Mouse (Mus musculus) embryonic fibroblast, embryonic 13.5 days (primary cell): ENCODE data around the gene Ccnb1.

Experiments
- CTCF ChIP-seq: IDR thresholded peaks from 2 replicates; pipeline ENCODE4 v1.5.1; 2011; ENCODE audit warnings: mild to moderate bottlenecking, control low read depth, low read length, moderate library complexity, borderline replicate concordance; ENCODE audit not compliant: insufficient read depth
- POLR2A ChIP-seq: IDR thresholded peaks from 2 replicates; pipeline ENCODE4 v1.6.1; 2011; ENCODE audit warnings: low read depth, mild to moderate bottlenecking, control low read depth, low read length, moderate library complexity

DNA sequence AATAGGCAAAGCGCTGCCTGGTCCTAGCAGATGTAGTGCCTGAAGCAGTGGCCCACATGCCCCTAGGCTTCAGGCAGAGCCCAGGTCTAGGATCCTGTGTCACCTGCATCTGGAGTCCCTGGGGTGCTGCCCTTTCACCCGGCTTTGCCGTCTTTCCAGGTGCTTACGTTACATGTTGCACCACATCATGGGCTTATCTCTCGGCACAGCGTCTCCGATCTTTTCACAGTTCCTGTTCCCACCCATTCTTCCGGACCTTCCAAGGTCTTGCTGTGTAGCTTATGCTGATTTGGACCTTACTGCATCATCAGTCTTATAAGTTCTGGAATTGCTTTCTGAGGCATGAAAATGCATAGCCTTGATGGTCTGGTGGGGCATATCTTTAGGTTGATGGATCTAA lies 33.8 kb downstream of the Ccnb1 start:
- no peak for TF ChIP-seq POLR2A
- no peak for TF ChIP-seq CTCF
